ENCODE assay signal across 9 mouse cellular contexts in genomic region chr11:79339808-79340781, GRCm38 (mm10). TPM values are rescaled to one million over a fixed set of nuclear protein-coding genes. Genes with fewer than 3 reads are reported as not detected.
DNase-seq lines count a peak whose midpoint lies in the region; ATAC-seq and TF ChIP-seq lines count a peak whose summit lies in the region.
"Had no signal": no experiment of that assay in that cellular context is flagged by ENCODE, and none has a peak within 500 bp of the region (broad histone marks: within the 10 kb centered on the region; RNA-seq: fewer than 3 reads in every experiment).

No protein-coding gene starts in this region.

- peak; percentile 58 for DNase-seq in CD4-positive, CD25-positive, alpha-beta regulatory T cell, adult 2 months (ENCODE audit: low read depth, low spot score)
- DNase-seq in embryo, embryonic 11.5 days (ENCODE audit: low read depth, low spot score): peak; percentile 42
- peak; percentile 18 to 45 for DNase-seq in heart, adult 2 months
- no peak for DNase-seq in liver, embryonic 13.5 days
- peak; percentile 4 to 18 for DNase-seq in thymus, postnatal 36 days

- peak overlapping the region; percentile 98 for H3K27ac ChIP-seq in heart, adult 2 months
- H3K27ac ChIP-seq in kidney, embryonic 14.5 days (ENCODE audit: low read depth, low read length): peak overlapping the region; percentile 91
- peak overlapping the region; percentile 72 for H3K27ac ChIP-seq in liver, embryonic 13.5 days
- peak overlapping the region; percentile 81 for H3K27ac ChIP-seq in neural tube, embryonic 12.5 days

- no peak for TF ChIP-seq CTCF in heart, adult 2 months (IDR thresholded peaks at IDR 0.05)

- ATAC-seq in activated CD4-positive, CD25-positive, alpha-beta regulatory T cell, adult 4 months: peak; percentile 29
- peak; percentile 80 for ATAC-seq in kidney, embryonic 14.5 days (ENCODE audit: low FRiP score, low TSS enrichment)
- peak; percentile 70 for ATAC-seq in liver, embryonic 13.5 days (ENCODE audit: low read depth)
- peak; percentile 79 for ATAC-seq in neural tube, embryonic 12.5 days (ENCODE audit: low FRiP score, low read depth)

- H3K9ac ChIP-seq in heart, adult 2 months (ENCODE audit: low read depth, low read length): peak overlapping the region; percentile 97
- H3K9ac ChIP-seq in kidney, embryonic 14.5 days (ENCODE audit: low read depth, low read length): peak overlapping the region; percentile 96
- peak overlapping the region; percentile 91 for H3K9ac ChIP-seq in liver, embryonic 13.5 days
- peak overlapping the region; percentile 99 for H3K9ac ChIP-seq in neural tube, embryonic 12.5 days

- H3K79me2 ChIP-seq in heart, adult 2 months (replicated peaks; ENCODE audit: control insufficient read depth, insufficient read depth, low read length): no peaks in the 10 kb centered on the region

- under 1% methylated on average over 54 of the region's 63 CpGs for WGBS in heart, adult 2 months
- WGBS in kidney, embryonic 14.5 days: under 1% methylated on average over 39 of the region's 63 CpGs
- 2% methylated on average over 48 of the region's 63 CpGs for WGBS in liver, embryonic 13.5 days (ENCODE audit: insufficient replicate concordance)
- WGBS in neural tube, embryonic 12.5 days: under 1% methylated on average over 49 of the region's 63 CpGs

- peak overlapping the region; percentile 76 for H3K4me2 ChIP-seq in kidney, embryonic 14.5 days (replicated peaks; ENCODE audit: low read depth, low read length)
- peak overlapping the region; percentile 90 for H3K4me2 ChIP-seq in liver, embryonic 13.5 days
- H3K4me2 ChIP-seq in neural tube, embryonic 12.5 days (replicated peaks): peak overlapping the region; percentile 88

- 0 out of 2 replicates have a peak, but pooled peaks cover 2% of the 10 kb centered on the region for H3K36me3 ChIP-seq in heart, adult 2 months (ENCODE audit: control insufficient read depth, insufficient read depth, low read length)
- H3K36me3 ChIP-seq in kidney, embryonic 14.5 days (ENCODE audit: control insufficient read depth, insufficient read depth, low read length): no peaks in the 10 kb centered on the region; the same call in 1 of the 2 replicates
- no peaks in the 10 kb centered on the region for H3K36me3 ChIP-seq in liver, embryonic 13.5 days
- peaks cover 6% of the 10 kb centered on the region; the same call in 1 of the 2 replicates for H3K36me3 ChIP-seq in neural tube, embryonic 12.5 days

- no peak for TF ChIP-seq EP300 in heart, adult 2 months (IDR thresholded peaks at IDR 0.05; ENCODE audit: insufficient read depth, low read depth, low read length)

- no peak for TF ChIP-seq POLR2A in heart, adult 2 months (IDR thresholded peaks at IDR 0.05; ENCODE audit: insufficient read depth, low read depth, low read length)

- H3K9me3 ChIP-seq in kidney, embryonic 14.5 days (ENCODE audit: control insufficient read depth, low read length): peaks cover 4% of the 10 kb centered on the region; the same call in 1 of the 2 replicates
- 0 out of 2 replicates have a peak, but pooled peaks cover 4% of the 10 kb centered on the region for H3K9me3 ChIP-seq in liver, embryonic 13.5 days (replicated peaks)
- no peaks in the 10 kb centered on the region for H3K9me3 ChIP-seq in neural tube, embryonic 12.5 days

- intact Hi-C loops in heart, adult 2 months (cut with DNase I): loop anchor here (5.0 kb wide), 1 partner anchor 57 kb away; no protein-coding TSS in a partner anchor

- peak overlapping the region; percentile 80 for H3K4me3 ChIP-seq in heart, adult 2 months
- peak overlapping the region; percentile 94 for H3K4me3 ChIP-seq in kidney, embryonic 14.5 days (ENCODE audit: low read length)
- peak overlapping the region; percentile 87 for H3K4me3 ChIP-seq in liver, embryonic 13.5 days (replicated peaks)
- peak overlapping the region; percentile 99 for H3K4me3 ChIP-seq in neural tube, embryonic 12.5 days

- H3K27me3 ChIP-seq in heart, adult 2 months (ENCODE audit: control insufficient read depth, insufficient read depth, low read length): no peaks in the 10 kb centered on the region
- H3K27me3 ChIP-seq in kidney, embryonic 14.5 days (ENCODE audit: control insufficient read depth, insufficient read depth, low read length): no peaks in the 10 kb centered on the region
- H3K27me3 ChIP-seq in liver, embryonic 13.5 days: no peaks in the 10 kb centered on the region
- H3K27me3 ChIP-seq in neural tube, embryonic 12.5 days (replicated peaks): 0 out of 2 replicates have a peak, but pooled peaks cover 7% of the 10 kb centered on the region

- H3K4me1 ChIP-seq in heart, adult 2 months (ENCODE audit: control insufficient read depth, insufficient read depth, low read length): peaks cover 6% of the 10 kb centered on the region
- peaks cover 12% of the 10 kb centered on the region; the same call in 1 of the 2 replicates for H3K4me1 ChIP-seq in kidney, embryonic 14.5 days (ENCODE audit: control insufficient read depth, insufficient read depth, low read length)
- H3K4me1 ChIP-seq in liver, embryonic 13.5 days (replicated peaks): peaks cover 23% of the 10 kb centered on the region
- peaks cover 11% of the 10 kb centered on the region for H3K4me1 ChIP-seq in neural tube, embryonic 12.5 days

RNA-seq across cellular contexts. Expression of gene Nf1, which starts 0.6 kb away (rescaled TPM):
- polyA plus RNA-seq in activated CD4-positive, CD25-positive, alpha-beta regulatory T cell, adult 4 months (2017; shearing (Covaris generic)): 1 to 10 TPM; 1.2 to 1.6 TPM
- 10 to 100 TPM; 30.5 to 30.9 TPM for total RNA-seq in heart, adult 2 months (2021)
- polyA plus RNA-seq in heart, adult 2 months (2012; rRNA removed): 8.5 and 13.5 TPM in 2 replicates
- polyA plus RNA-seq in kidney, embryonic 14.5 days (2014; fragmentation: Nextera tagmentation; extraction: Ambion mirVana): 14.5 and 14.8 TPM in 2 replicates
- polyA plus RNA-seq in liver, embryonic 13.5 days (2015; fragmentation: Nextera tagmentation; extraction: Ambion mirVana): 1.5 and 1.6 TPM in 2 replicates
- 8.2 and 9.0 TPM in 2 replicates for polyA plus RNA-seq in neural tube, embryonic 12.5 days (2016; fragmentation: Nextera tagmentation; extraction: Ambion mirVana)

RNA-seq across cellular contexts. Expression of gene Gm9964, which starts 43.4 kb away (rescaled TPM):
- polyA plus RNA-seq in activated CD4-positive, CD25-positive, alpha-beta regulatory T cell, adult 4 months (2017; shearing (Covaris generic)): not detected
- under 1 TPM in 1 of 2 experiments, not detected in 1; 0.43 TPM for total RNA-seq in heart, adult 2 months (2021)
- not detected in 2 replicates for polyA plus RNA-seq in heart, adult 2 months (2012; rRNA removed)
- not detected in 2 replicates for polyA plus RNA-seq in kidney, embryonic 14.5 days (2014; fragmentation: Nextera tagmentation; extraction: Ambion mirVana)
- not detected in 2 replicates for polyA plus RNA-seq in liver, embryonic 13.5 days (2015; fragmentation: Nextera tagmentation; extraction: Ambion mirVana)
- polyA plus RNA-seq in neural tube, embryonic 12.5 days (2016; fragmentation: Nextera tagmentation; extraction: Ambion mirVana): 0.38 TPM in 1 of 2 replicates, not detected in the other
- total RNA-seq: gastrocnemius, postnatal 36 days had no signal

Comparison
In these comparisons a context has a peak if more than half of its experiments do, and no peak if none do; other contexts are left out.
1. ATAC-seq: peak in every context shown above with its lines; median percentile 80 in kidney, embryonic 14.5 days; 79 in neural tube, embryonic 12.5 days; 70 in liver, embryonic 13.5 days; 29 in activated CD4-positive, CD25-positive, alpha-beta regulatory T cell, adult 4 months.